Mouse (Mus musculus) olfactory bulb, adult 2 months (tissue): ENCODE results near the gene Smim4. TPM values are rescaled to one million over a fixed set of nuclear protein-coding genes. Genes with fewer than 3 reads are reported as not detected.
A peak's percentile ranks its signal among the peaks of the same experiment; 100 is the strongest.

Experiments
- H3K27ac ChIP-seq: fragments of 200-500 bp; 2 replicates; pipeline ENCODE4 v1.5.1; 2012; ENCODE audit warnings: low read depth, low read length; ENCODE audit not compliant: insufficient read depth
- H3K4me1 ChIP-seq: fragments of 200-500 bp; 2 replicates; pipeline ENCODE4 v1.6.1; 2012; ENCODE audit warnings: low read length; ENCODE audit not compliant: control insufficient read depth, insufficient read depth
- H3K4me3 ChIP-seq: fragments of 200-500 bp; 2 replicates; pipeline ENCODE4 v1.5.1; 2012; ENCODE audit warnings: mild to moderate bottlenecking, low read depth, low read length, moderate library complexity; ENCODE audit not compliant: insufficient read depth
- CTCF ChIP-seq: fragments of 200-500 bp; IDR thresholded peaks from 2 replicates; pipeline ENCODE4 v1.5.1; 2012; ENCODE audit warnings: low read depth, mild to moderate bottlenecking, low read length, moderate library complexity; ENCODE audit not compliant: insufficient read depth
- POLR2A ChIP-seq: fragments of 200-500 bp; IDR thresholded peaks from 2 replicates; pipeline ENCODE4 v1.6.1; 2012; ENCODE audit warnings: mild to moderate bottlenecking, low read depth, low read length, moderate library complexity; ENCODE audit not compliant: insufficient read depth
- WGBS: fragments of 180-500 bp; shearing (Covaris S2); methylation state at CpG from one replicate; pipeline ENCODE4 v1.1.7; 2018; 5-methylcytosine and 5-hydroxymethylcytosine counted together
- polyA plus RNA-seq: library from polyadenylated mRNA; stranded (reverse); fragments of >200 nt; gene quantifications from 2 replicates; pipeline ENCODE4 v1.2.4, GENCODE M21; 2012; ENCODE audit warnings: low replicate concordance; ENCODE audit not compliant: missing spikeins, insufficient read depth, insufficient read length

Smim4 gene
- polyA plus RNA-seq, 1 experiment: not detected

DNA sequence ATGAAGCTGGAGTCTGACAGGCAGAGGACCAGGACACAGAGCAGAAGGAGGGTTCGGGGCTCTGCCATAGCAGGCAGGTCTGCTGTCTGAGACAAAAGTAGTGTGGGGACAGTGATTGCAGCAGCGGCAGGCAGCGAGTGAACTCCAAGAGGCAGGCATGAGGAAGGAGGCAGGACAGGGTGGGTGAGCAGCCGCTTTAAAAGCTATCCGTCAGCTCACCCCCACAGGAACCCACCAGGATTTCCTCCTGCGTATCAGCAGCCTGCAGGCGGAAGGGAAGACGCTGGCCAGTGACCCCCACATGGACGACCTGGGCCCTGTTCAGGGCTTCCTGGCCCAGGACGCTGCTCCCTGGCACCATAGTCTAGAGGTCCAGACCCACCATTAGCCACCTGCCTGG, 39.7 kb upstream of the Smim4 start, which contains the start of gene Stab1:
Gene Stab1 (minus strand): TSS at position 217 of the 400 bp plus-strand sequence.
- TF ChIP-seq POLR2A (no peak), CTCF (no peak)
- H3K27ac ChIP-seq: no peak within 1 kb of the TSS
- WGBS: 54% methylated on average over 10 of the region's 10 CpGs
- H3K4me1 ChIP-seq: peaks cover 12% of the 10 kb centered on the region
- peak within 1 kb of the TSS; percentile 4; the same call in 1 of the 2 replicates for H3K4me3 ChIP-seq

DNA sequence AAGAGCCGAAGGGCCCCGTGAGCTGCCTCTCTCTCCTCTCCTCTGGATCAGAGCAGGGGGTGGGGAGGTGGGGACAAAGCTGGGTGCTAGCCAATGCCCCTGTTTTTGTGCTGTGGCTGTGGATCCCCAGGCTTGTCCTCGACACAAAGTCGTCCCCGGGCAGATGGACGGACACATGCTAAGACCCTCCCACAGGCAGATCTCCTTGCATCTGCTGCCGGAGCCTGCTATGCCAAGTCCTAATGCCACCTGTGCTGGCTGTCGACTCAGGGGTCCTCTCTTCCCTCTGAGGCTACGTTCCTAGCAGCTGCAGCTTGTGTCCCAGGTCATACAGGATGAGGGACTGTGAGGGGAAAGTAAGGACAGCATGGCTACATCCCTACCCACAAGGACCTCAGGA, 38.1 kb upstream of the Smim4 start:
- TF ChIP-seq CTCF (no peak), POLR2A (no peak)
- 55% methylated on average over 9 of the region's 9 CpGs for WGBS
- H3K4me1 ChIP-seq: peaks cover 17% of the 10 kb centered on the region
- H3K27ac ChIP-seq: no peak overlapping the region
- no peak overlapping the region for H3K4me3 ChIP-seq

DNA sequence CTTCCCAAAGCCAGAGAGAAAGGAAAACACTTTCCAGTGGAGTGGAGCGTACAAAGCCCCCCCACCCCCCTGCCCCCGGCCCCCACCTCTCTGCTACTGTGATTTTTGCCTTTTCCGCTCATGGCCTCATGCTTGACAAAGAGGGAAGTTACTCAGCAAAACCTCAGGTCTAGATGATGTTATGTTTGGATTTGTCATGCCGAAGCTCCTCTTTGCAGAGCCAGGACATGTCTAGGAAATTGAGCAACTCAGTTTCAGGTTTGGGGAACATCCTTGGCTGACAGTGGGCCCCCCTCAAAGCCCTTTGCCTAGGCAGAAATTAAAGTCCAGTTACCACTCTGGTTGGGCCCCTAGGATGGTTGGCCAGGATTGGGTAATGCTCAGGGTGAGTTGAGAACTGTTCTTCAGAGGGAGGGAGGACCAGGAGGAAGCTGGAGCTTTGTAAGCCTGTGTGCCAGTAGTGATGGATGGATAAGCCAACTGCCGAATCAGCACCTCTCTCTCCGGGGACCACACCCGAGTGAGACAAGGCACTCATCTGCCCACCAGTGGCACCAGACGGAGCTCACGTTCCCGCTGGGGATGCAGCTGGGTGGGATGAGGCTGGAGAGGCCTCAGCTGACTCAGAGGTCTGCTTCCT, 37.4 kb upstream of the Smim4 start:
- 68% methylated on average over 10 of the region's 10 CpGs for WGBS

DNA sequence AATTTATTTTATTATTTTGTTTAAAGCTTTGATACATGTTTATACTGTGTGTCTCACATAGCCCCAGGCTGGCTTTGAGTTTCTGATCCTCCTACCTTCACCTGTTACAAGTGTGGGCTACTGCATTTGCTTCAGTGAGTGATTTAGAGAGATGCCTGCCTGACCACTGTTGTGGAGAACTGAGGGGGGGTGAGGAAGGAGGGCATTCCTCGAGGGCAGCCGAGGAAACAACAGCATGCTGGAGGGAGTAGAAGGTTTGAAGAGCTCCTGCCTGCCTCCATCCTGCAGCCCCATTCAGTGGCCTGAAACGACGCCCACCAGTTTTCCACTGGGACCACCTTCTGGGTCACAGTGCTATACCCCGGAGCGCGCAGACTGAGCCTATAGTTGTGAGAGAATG, 36.7 kb upstream of the Smim4 start:
- Histone ChIP-seq H3K4me3 (no peak overlapping the region), H3K4me1 (peaks cover 12% of the 10 kb centered on the region), H3K27ac (no peak overlapping the region)
- TF ChIP-seq CTCF (no peak), POLR2A (no peak)
- 58% methylated on average over 7 of the region's 7 CpGs for WGBS

More for the DNA sequence above, 37.4 kb upstream of the Smim4 start:
- TF ChIP-seq CTCF (no peak), POLR2A (no peak)
- H3K4me1 ChIP-seq: peaks cover 15% of the 10 kb centered on the region
- no peak overlapping the region for H3K27ac ChIP-seq
- no peak overlapping the region for H3K4me3 ChIP-seq

DNA sequence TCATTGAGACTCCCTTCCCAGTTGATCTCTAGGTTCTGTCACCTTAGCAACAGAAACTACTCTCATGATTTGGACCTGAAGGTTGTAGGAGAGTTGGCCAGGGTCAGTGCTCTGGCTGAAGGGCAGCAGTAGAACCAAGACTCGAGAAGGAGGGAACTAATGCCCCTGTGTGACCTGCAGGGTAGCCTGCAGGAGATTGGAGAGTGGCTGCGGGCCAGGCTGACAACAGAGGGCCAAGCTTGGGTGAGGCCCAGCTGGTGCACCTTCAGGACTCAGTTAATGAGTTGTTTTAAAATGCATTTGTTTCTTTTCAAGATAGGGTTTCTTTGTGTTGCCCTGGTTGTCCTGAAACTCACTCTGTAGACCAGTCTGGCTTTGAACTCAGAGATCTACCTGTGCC, 36.3 kb upstream of the Smim4 start:
- Histone ChIP-seq H3K4me1 (peaks cover 12% of the 10 kb centered on the region), H3K4me3 (no peak overlapping the region), H3K27ac (no peak overlapping the region)
- TF ChIP-seq CTCF: no peak
- 47% methylated on average over 2 of the region's 2 CpGs for WGBS

DNA sequence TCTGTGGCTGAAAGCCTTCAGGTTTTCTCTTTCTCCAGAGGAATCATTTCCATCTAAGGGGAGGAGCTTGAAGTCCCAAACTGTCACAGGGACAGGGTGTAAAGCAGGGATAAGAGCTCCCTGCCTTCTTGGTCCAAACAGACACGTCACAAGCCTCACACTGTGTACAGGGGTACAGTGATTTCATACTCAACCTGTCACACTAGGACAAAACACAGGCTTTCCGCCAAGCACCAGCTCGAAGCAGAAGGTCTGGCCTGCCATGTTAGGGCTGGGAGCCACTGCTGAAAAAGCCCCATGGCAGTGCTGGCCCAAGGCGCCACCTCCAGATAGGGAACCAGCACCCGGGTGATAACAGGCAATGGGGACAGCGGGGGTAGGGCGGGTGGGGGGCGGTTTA, 35.3 kb upstream of the Smim4 start:
- Histone ChIP-seq H3K4me1 (peaks cover 12% of the 10 kb centered on the region), H3K27ac (no peak overlapping the region), H3K4me3 (no peak overlapping the region)
- no peak for TF ChIP-seq POLR2A
- TF ChIP-seq CTCF: no peak
- WGBS: 80% methylated on average over 8 of the region's 8 CpGs

DNA sequence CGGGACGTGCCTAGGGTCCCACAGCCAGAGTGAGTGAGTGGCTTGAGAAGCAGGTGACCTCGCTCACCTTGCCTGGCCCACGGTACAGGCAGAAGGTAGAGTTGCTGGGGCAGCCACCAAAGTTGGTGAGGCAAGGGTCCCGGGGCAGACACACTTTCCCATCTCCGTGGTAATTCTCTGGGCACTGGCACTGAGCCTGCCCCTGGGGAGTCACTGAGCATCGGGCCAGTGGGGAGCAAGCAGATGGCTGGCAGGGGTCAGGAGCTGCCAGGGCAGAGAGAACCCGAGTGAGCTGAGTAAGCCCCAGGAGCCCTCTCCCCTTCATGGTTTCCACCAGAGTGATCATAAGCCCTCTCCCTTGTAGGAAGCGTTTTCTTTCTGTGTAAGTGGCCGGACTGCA, 32.9 kb upstream of the Smim4 start:
- TF ChIP-seq CTCF (no peak), POLR2A (no peak)
- Histone ChIP-seq H3K4me1 (peaks cover 12% of the 10 kb centered on the region), H3K4me3 (no peak overlapping the region), H3K27ac (no peak overlapping the region)
- 53% methylated on average over 10 of the region's 10 CpGs for WGBS

DNA sequence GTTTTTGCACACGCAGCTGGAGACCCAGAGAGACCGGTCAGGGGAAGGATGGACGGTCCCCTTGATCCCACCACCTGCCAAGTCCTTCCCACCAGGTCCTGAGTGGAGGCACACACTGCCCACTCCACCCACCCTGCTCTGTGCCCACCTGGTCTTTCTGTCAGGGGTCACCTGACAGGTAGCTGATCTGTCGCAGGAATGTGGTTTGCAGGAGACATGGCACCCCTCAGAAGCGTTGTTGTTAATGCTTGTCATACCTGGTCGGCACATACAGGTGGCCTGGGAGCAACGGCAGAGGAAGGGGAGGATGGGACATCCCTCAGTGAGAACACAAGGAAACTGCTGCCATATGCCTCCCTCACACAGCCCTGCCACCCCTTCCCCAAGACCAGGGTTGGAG, 32.4 kb upstream of the Smim4 start:
- TF ChIP-seq CTCF (no peak), POLR2A (no peak)
- H3K4me1 ChIP-seq: peaks cover 9% of the 10 kb centered on the region
- H3K4me3 ChIP-seq: no peak overlapping the region
- WGBS: 92% methylated on average over 7 of the region's 7 CpGs
- no peak overlapping the region for H3K27ac ChIP-seq

DNA sequence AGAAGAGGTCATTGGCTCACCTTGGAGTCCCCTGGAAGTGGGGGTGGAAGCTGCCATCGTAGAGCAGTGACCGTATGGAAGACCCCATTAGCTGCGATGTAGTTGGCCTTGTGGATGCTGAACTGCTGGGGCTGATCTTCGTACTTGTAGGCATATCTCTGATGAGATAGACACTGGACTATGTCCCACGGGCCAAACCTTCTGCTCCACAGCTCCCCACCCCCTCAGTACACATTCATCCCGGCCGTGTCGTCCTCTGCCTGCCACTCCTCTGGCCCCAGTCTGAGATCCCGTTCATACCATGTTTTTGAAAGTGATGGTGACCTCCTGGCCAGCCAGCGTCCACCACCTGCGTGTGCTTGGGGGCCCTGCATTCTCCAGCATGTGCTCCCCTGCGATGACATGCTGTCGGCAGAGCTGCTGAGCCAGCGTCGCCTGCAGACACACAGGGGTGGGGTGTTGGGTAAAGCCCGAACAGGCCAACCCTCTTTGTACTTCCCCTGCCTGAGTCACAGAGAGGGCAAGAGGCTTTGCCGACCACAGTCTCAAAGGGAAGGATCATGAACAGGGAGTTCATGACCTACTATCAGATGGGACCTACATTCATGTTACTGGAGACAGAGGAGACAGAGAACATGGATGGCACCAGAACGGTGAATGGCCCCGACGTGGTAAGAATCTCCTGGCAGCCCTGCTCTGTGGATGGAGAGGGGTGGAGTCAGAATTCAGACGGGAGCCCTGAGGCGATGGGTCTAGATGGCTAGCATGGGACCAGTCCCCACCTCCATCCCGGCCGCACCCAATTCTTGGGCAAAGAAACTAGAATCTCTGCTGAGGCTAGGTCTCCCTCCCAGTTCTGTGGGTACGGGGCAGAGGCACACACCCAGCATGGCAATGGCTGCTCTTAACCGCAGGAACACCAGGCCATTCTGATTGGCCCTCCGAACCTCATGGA, 31.7 kb upstream of the Smim4 start:
- Histone ChIP-seq H3K4me1 (peaks cover 7% of the 10 kb centered on the region), H3K4me3 (no peak overlapping the region), H3K27ac (no peak overlapping the region)
- no peak for TF ChIP-seq CTCF
- no peak for TF ChIP-seq POLR2A
- WGBS: 82% methylated on average over 27 of the region's 27 CpGs
